Mouse (Mus musculus): ENCODE measurements around the gene Dag1. TPM values are rescaled to one million over a fixed set of nuclear protein-coding genes. Genes with fewer than 3 reads are reported as not detected.

Gene Dag1
- total RNA-seq, 2 experiments from 2014 or later = 168 to 192 TPM

GRCm38 (mm10) chr9:108187616-108188015, 76.1 kb downstream of the Dag1 start:
- DNase-seq = no peak

- no peak for DNase-seq
Observed at GRCm38 (mm10) chr9:108185786-108186185, 78.0 kb downstream of the Dag1 start.

- DNase-seq = no peak
Observed at GRCm38 (mm10) chr9:108183531-108183994, 80.2 kb downstream of the Dag1 start.

GRCm38 (mm10) chr9:108182806-108183506, 80.8 kb downstream of the Dag1 start:
- no peak for DNase-seq

GRCm38 (mm10) chr9:108178391-108178790, 85.4 kb downstream of the Dag1 start:
- DNase-seq = peak; percentile 50

- DNase-seq = no peak
Observed at GRCm38 (mm10) chr9:108175116-108175838, 88.5 kb downstream of the Dag1 start.

- DNase-seq = peak; percentile 45
Observed at GRCm38 (mm10) chr9:108172777-108173350, 90.9 kb downstream of the Dag1 start.

GRCm38 (mm10) chr9:108169751-108170150, 94.0 kb downstream of the Dag1 start:
- DNase-seq = no peak

GRCm38 (mm10) chr9:108165143-108165542, 98.6 kb downstream of the Dag1 start:
- DNase-seq = no peak

- no peak for DNase-seq
Observed at GRCm38 (mm10) chr9:108163646-108164284, 100.0 kb downstream of the Dag1 start.

GRCm38 (mm10) chr9:108157891-108158290, 105.9 kb downstream of the Dag1 start:
- DNase-seq = no peak

GRCm38 (mm10) chr9:108157451-108157850, 106.3 kb downstream of the Dag1 start:
- no peak for DNase-seq

- DNase-seq = no peak
Observed at GRCm38 (mm10) chr9:108156786-108157185, 107.0 kb downstream of the Dag1 start.

GRCm38 (mm10) chr9:108154814-108155213, 108.9 kb downstream of the Dag1 start:
- DNase-seq = no peak

Other genes with a start within 250 kb of the Dag1 start
- 10 to 100 TPM; 18.5 to 21.0 TPM for gene Gmppb, start 214.7 kb downstream of the Dag1 start, total RNA-seq (2021)
- gene Amigo3, start 210.8 kb downstream of the Dag1 start, total RNA-seq (2021) = 1 to 10 TPM; 2.7 to 3.4 TPM
- 10 to 100 TPM; 12.8 to 28.1 TPM for gene Mst1, start 183.5 kb downstream of the Dag1 start, total RNA-seq (2021)
- 10 to 100 TPM; 54.3 to 71.9 TPM for gene Rnf123, start 180.6 kb downstream of the Dag1 start, total RNA-seq (2021)
- gene Apeh, start 169.4 kb downstream of the Dag1 start, total RNA-seq (2021) = 10 to 100 TPM; 72.2 to 81.8 TPM
- gene Bsn, start 73.6 kb downstream of the Dag1 start, total RNA-seq (2021) = 1 to 10 TPM; 1.7 to 2.7 TPM
- 10 to 100 TPM; 20.2 to 28.6 TPM for gene Nicn1, start 26.5 kb upstream of the Dag1 start, total RNA-seq (2021)
- gene Amt, start 32.9 kb upstream of the Dag1 start, total RNA-seq (2021) = 10 to 100 TPM in 1 of 2 experiments, 1 to 10 TPM in 1; 9.3 to 14.7 TPM
- 100 to 1,000 TPM; 352 to 357 TPM for gene Rhoa, start 42.2 kb upstream of the Dag1 start, total RNA-seq (2021)
- 10 to 100 TPM; 28.9 to 36.6 TPM for gene Tcta, start 42.2 kb upstream of the Dag1 start, total RNA-seq (2021)
- gene Gpx1, start 74.9 kb upstream of the Dag1 start, total RNA-seq (2021) = 100 to 1,000 TPM; 424 to 480 TPM
- gene Usp4, start 83.9 kb upstream of the Dag1 start, total RNA-seq (2021) = 100 to 1,000 TPM; 101 to 111 TPM
- 1 to 10 TPM in 1 of 2 experiments, under 1 TPM in 1; 0.63 to 1.4 TPM for gene 1700102P08Rik, start 128.8 kb upstream of the Dag1 start, total RNA-seq (2021)
- gene Ccdc36, start 164.5 kb upstream of the Dag1 start, total RNA-seq (2021) = not detected
- not detected for gene BC048562, start 172.5 kb upstream of the Dag1 start, total RNA-seq (2021)
- 10 to 100 TPM; 39.3 to 43.6 TPM for gene Ccdc71, start 196.6 kb upstream of the Dag1 start, total RNA-seq (2021)
- gene Klhdc8b, start 197.6 kb upstream of the Dag1 start, total RNA-seq (2021) = 10 to 100 TPM; 25.6 to 34.8 TPM
- 100 to 1,000 TPM; 108 to 131 TPM for gene Lamb2, start 215.8 kb upstream of the Dag1 start, total RNA-seq (2021)
- gene Usp19, start 226.6 kb upstream of the Dag1 start, total RNA-seq (2021) = 100 to 1,000 TPM; 124 to 156 TPM
- gene Qars, start 243.7 kb upstream of the Dag1 start, total RNA-seq (2021) = 100 to 1,000 TPM; 137 to 147 TPM